Mouse (Mus musculus): ENCODE results near the gene Syt7. TPM values are rescaled to one million over a fixed set of nuclear protein-coding genes. Genes with fewer than 3 reads are reported as not detected.
A peak's percentile ranks its signal among the peaks of the same experiment; 100 is the strongest.

Gene Syt7
- polyA plus RNA-seq, 1 experiment, result 4.1 TPM

GRCm38 (mm10) chr19:10434927-10435326, 46.0 kb downstream of the Syt7 start:
- Histone ChIP-seq H3K9me3 (replicated peaks; ENCODE audit: control insufficient read depth, insufficient read depth, low read length, poor library complexity, severe bottlenecking) (no peaks in the 10 kb centered on the region), H3K4me1 (ENCODE audit: control insufficient read depth, insufficient read depth, low read length) (no peaks in the 10 kb centered on the region), H3K27ac (ENCODE audit: insufficient read depth, low read length) (no peak overlapping the region), H3K27me3 (ENCODE audit: control insufficient read depth, insufficient read depth, low read length, poor library complexity, severe bottlenecking) (no peaks in the 10 kb centered on the region), H3K4me3 (ENCODE audit: low read depth, low read length) (no peak overlapping the region), H3K9ac (ENCODE audit: low read depth, poor library complexity, severe bottlenecking) (no peak overlapping the region), H3K36me3 (ENCODE audit: control insufficient read depth, insufficient read depth, low read length, poor library complexity, severe bottlenecking) (no peaks in the 10 kb centered on the region)
- TF ChIP-seq POLR2A (IDR thresholded peaks at IDR 0.05; ENCODE audit: insufficient read depth, low read length), result no peak
- TF ChIP-seq EP300 (IDR thresholded peaks at IDR 0.05; ENCODE audit: insufficient read depth, low read depth, low read length), result no peak
- no peak for TF ChIP-seq CTCF (IDR thresholded peaks at IDR 0.05; ENCODE audit: low read depth, low read length)

GRCm38 (mm10) chr19:10435908-10436307, 47.0 kb downstream of the Syt7 start:
- Histone ChIP-seq H3K36me3 (ENCODE audit: control insufficient read depth, insufficient read depth, low read length, poor library complexity, severe bottlenecking) (no peaks in the 10 kb centered on the region), H3K27me3 (ENCODE audit: control insufficient read depth, insufficient read depth, low read length, poor library complexity, severe bottlenecking) (no peaks in the 10 kb centered on the region), H3K4me3 (ENCODE audit: low read depth, low read length) (no peak overlapping the region), H3K9me3 (replicated peaks; ENCODE audit: control insufficient read depth, insufficient read depth, low read length, poor library complexity, severe bottlenecking) (no peaks in the 10 kb centered on the region), H3K9ac (ENCODE audit: low read depth, poor library complexity, severe bottlenecking) (no peak overlapping the region), H3K4me1 (ENCODE audit: control insufficient read depth, insufficient read depth, low read length) (no peaks in the 10 kb centered on the region), H3K27ac (ENCODE audit: insufficient read depth, low read length) (no peak overlapping the region)
- TF ChIP-seq EP300 (IDR thresholded peaks at IDR 0.05; ENCODE audit: insufficient read depth, low read depth, low read length), result no peak
- peak; percentile 78 for TF ChIP-seq CTCF (IDR thresholded peaks at IDR 0.05; ENCODE audit: low read depth, low read length)

GRCm38 (mm10) chr19:10436726-10437125, 47.8 kb downstream of the Syt7 start:
- Histone ChIP-seq H3K27ac (ENCODE audit: insufficient read depth, low read length) (no peak overlapping the region), H3K4me1 (ENCODE audit: control insufficient read depth, insufficient read depth, low read length) (no peaks in the 10 kb centered on the region), H3K36me3 (ENCODE audit: control insufficient read depth, insufficient read depth, low read length, poor library complexity, severe bottlenecking) (no peaks in the 10 kb centered on the region), H3K9me3 (replicated peaks; ENCODE audit: control insufficient read depth, insufficient read depth, low read length, poor library complexity, severe bottlenecking) (no peaks in the 10 kb centered on the region), H3K9ac (ENCODE audit: low read depth, poor library complexity, severe bottlenecking) (no peak overlapping the region), H3K27me3 (ENCODE audit: control insufficient read depth, insufficient read depth, low read length, poor library complexity, severe bottlenecking) (no peaks in the 10 kb centered on the region), H3K4me3 (ENCODE audit: low read depth, low read length) (no peak overlapping the region)
- TF ChIP-seq POLR2A (IDR thresholded peaks at IDR 0.05; ENCODE audit: insufficient read depth, low read length), result no peak
- no peak for TF ChIP-seq CTCF (IDR thresholded peaks at IDR 0.05; ENCODE audit: low read depth, low read length)
- no peak for TF ChIP-seq EP300 (IDR thresholded peaks at IDR 0.05; ENCODE audit: insufficient read depth, low read depth, low read length)

- no peaks in the 10 kb centered on the region for H3K36me3 ChIP-seq (ENCODE audit: control insufficient read depth, insufficient read depth, low read length, poor library complexity, severe bottlenecking)
These were observed 48.6 kb downstream of the Syt7 start for GRCm38 (mm10) chr19:10437521-10437920.

GRCm38 (mm10) chr19:10444685-10445369, 55.9 kb downstream of the Syt7 start:
- no peaks in the 10 kb centered on the region for H3K27me3 ChIP-seq (ENCODE audit: control insufficient read depth, insufficient read depth, low read length, poor library complexity, severe bottlenecking)
- H3K4me1 ChIP-seq (ENCODE audit: control insufficient read depth, insufficient read depth, low read length), result no peaks in the 10 kb centered on the region
- H3K27ac ChIP-seq (ENCODE audit: insufficient read depth, low read length), result no peak overlapping the region
- H3K9ac ChIP-seq (ENCODE audit: low read depth, poor library complexity, severe bottlenecking), result no peak overlapping the region
- H3K4me3 ChIP-seq (ENCODE audit: low read depth, low read length), result no peak overlapping the region
- no peak for TF ChIP-seq POLR2A (IDR thresholded peaks at IDR 0.05; ENCODE audit: insufficient read depth, low read length)
- TF ChIP-seq EP300 (IDR thresholded peaks at IDR 0.05; ENCODE audit: insufficient read depth, low read depth, low read length), result no peak
- no peak for TF ChIP-seq CTCF (IDR thresholded peaks at IDR 0.05; ENCODE audit: low read depth, low read length)
- H3K36me3 ChIP-seq (ENCODE audit: control insufficient read depth, insufficient read depth, low read length, poor library complexity, severe bottlenecking), result no peaks in the 10 kb centered on the region
- no peaks in the 10 kb centered on the region for H3K9me3 ChIP-seq (replicated peaks; ENCODE audit: control insufficient read depth, insufficient read depth, low read length, poor library complexity, severe bottlenecking)

More at GRCm38 (mm10) chr19:10437521-10437920, 48.6 kb downstream of the Syt7 start:
- peak; percentile 41 for TF ChIP-seq CTCF (IDR thresholded peaks at IDR 0.05; ENCODE audit: low read depth, low read length)
- no peak for TF ChIP-seq EP300 (IDR thresholded peaks at IDR 0.05; ENCODE audit: insufficient read depth, low read depth, low read length)
- no peaks in the 10 kb centered on the region for H3K27me3 ChIP-seq (ENCODE audit: control insufficient read depth, insufficient read depth, low read length, poor library complexity, severe bottlenecking)
- H3K4me3 ChIP-seq (ENCODE audit: low read depth, low read length), result no peak overlapping the region
- H3K9ac ChIP-seq (ENCODE audit: low read depth, poor library complexity, severe bottlenecking), result no peak overlapping the region
- H3K27ac ChIP-seq (ENCODE audit: insufficient read depth, low read length), result no peak overlapping the region
- no peaks in the 10 kb centered on the region for H3K4me1 ChIP-seq (ENCODE audit: control insufficient read depth, insufficient read depth, low read length)
- no peaks in the 10 kb centered on the region for H3K9me3 ChIP-seq (replicated peaks; ENCODE audit: control insufficient read depth, insufficient read depth, low read length, poor library complexity, severe bottlenecking)

- Histone ChIP-seq H3K36me3 (ENCODE audit: control insufficient read depth, insufficient read depth, low read length, poor library complexity, severe bottlenecking) (no peaks in the 10 kb centered on the region), H3K27ac (ENCODE audit: insufficient read depth, low read length) (no peak overlapping the region), H3K4me1 (ENCODE audit: control insufficient read depth, insufficient read depth, low read length) (no peaks in the 10 kb centered on the region), H3K4me3 (ENCODE audit: low read depth, low read length) (no peak overlapping the region), H3K9me3 (replicated peaks; ENCODE audit: control insufficient read depth, insufficient read depth, low read length, poor library complexity, severe bottlenecking) (no peaks in the 10 kb centered on the region), H3K27me3 (ENCODE audit: control insufficient read depth, insufficient read depth, low read length, poor library complexity, severe bottlenecking) (no peaks in the 10 kb centered on the region), H3K9ac (ENCODE audit: low read depth, poor library complexity, severe bottlenecking) (no peak overlapping the region)
- TF ChIP-seq POLR2A (IDR thresholded peaks at IDR 0.05; ENCODE audit: insufficient read depth, low read length) (no peak), EP300 (IDR thresholded peaks at IDR 0.05; ENCODE audit: insufficient read depth, low read depth, low read length) (no peak), CTCF (IDR thresholded peaks at IDR 0.05; ENCODE audit: low read depth, low read length) (no peak)
These were observed 59.4 kb downstream of the Syt7 start for GRCm38 (mm10) chr19:10448275-10448674.
